Mouse (Mus musculus) gastrocnemius, adult 18-20 months (tissue): ENCODE data around the gene 4930432K21Rik. TPM values are rescaled to one million over a fixed set of nuclear protein-coding genes. Genes with fewer than 3 reads are reported as not detected.
A peak's percentile ranks its signal among the peaks of the same experiment; 100 is the strongest.

ENCODE experiments used
- DNase-seq: peaks from one replicate; pipeline ENCODE4 v3.0.0; 2021; ENCODE audit warnings: low spot score
- microRNA-seq: library from miRNA; unstranded; fragments of <30 nt; microRNA quantifications from one replicate; pipeline ENCODE4 v1.2.0, GENCODE M21; 2021
- total RNA-seq, 2 experiments: library from RNA; stranded (reverse); gene quantifications; 2 replicates each; pipeline ENCODE4 v1.2.3; 2021

4930432K21Rik gene
- total RNA-seq, 2 experiments from 2014 or later = 0.31 to 0.57 TPM

DNA sequence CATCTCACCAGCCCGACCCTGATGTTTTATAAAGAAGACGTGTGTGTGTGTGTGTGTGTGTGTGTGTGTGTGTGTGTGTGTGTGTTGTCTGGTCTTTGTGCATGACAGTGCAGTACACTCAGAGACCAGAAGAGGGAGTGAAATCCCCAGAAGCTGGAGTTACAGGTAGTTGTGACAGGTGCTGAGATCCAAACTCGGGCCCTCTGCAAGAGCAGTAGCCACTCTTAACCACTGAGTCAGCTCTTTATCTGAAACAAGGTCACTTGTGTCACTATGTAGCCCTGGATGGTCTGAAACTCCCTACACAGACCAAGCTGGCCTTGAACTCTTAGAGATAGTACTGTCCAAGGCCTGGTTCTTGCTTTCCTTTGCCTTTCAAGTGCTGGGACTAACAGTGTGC lies 58.8 kb downstream of the 4930432K21Rik start:
- DNase-seq = no peak

DNA sequence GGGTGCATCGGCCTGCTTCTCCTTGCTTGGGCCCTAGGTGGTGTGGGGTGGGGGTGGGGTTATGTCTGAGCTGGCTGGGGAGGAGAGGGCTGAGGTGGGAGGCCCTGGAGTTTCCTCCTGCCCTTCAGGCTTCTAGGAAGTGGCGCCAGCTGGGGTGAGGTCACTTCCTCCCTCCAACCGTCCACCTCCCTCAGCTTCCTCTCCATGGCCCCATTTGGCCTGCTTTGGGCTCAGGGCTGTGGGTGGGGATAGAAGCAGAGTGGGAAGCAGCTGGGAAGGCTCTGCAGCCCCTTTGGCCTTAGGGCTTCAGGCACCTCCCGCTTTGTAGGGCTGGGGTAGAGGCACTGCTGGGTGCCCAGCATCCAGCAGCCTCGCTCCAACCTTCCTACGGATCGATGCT lies 60.0 kb downstream of the 4930432K21Rik start:
- DNase-seq = peak; percentile 61

DNA sequence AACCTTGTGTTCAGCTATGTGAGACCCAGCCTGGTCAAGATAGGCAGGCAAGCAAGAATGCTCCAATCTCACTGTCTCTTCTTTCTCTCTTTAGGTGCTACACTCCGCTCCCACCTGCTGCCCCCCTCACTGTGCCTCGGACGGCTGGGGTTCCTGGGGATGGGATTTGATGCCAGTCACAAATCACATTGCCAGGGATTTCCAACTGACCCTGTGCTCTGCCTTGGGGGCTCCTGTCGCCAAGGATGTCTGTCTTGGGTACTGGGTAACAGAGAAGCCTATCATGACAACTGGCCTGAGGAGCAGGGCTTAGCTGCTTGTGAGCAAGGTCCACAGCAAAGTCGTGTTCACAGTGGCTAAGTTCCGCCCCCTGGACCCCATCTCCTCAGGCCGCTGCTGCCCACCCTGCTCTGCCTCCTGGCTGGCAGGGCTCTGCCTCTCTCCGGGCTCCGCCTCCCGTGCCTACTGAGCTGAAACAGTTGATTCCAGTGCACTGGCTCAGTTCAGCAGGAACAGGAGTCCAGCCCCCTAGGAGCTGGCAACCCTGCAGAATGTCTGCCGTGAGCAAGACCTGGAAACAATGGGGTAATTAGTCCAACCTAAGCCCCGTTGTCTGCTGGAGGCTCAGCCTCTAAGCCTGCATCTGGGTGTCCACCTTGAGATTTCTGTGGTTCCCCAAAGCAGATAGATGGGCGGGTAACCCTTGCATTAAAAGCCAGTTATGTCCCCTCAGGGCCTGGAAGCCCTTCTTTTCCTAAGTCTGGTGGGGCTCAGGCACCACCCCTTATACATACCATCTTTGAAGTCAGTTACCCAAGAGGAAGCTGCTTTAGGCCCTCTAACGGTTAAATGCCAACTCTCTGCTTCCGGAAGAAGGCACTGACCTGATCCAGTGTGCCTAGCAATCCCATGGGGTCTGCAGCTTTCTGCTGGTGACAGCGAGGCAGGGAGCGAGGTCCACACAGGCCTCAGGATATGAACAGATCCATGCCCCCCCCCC lies 60.9 kb downstream of the 4930432K21Rik start:
- DNase-seq = no peak

DNA sequence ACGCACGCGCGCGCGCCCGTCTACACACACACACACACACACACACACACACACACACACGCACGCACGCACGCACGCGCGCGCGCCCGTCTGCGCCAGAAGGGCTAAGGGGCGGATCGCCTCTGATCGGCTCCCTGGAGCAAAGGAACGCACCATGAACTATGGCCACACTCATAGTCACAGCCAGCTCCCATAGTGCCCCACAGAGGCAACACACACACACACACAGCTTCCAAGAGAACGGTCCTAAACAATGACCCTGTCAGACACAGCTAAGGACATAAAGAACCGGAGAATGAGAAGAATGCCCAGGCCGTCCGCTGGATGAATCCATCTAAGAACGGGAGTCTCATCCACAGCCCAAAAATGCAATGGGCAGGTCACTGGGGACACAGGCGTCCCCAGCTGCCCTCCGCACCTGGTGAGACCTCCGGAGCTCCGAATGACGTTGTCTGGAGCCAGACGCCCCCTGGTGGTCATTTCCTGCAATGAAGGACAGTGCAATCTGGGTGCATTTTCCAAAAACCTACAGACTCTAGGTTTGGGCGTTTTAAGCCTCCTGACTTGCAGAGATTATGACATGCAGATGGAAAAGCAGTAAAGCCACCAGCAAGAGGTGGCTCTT lies 62.5 kb downstream of the 4930432K21Rik start:
- DNase-seq = peak; percentile 81

DNA sequence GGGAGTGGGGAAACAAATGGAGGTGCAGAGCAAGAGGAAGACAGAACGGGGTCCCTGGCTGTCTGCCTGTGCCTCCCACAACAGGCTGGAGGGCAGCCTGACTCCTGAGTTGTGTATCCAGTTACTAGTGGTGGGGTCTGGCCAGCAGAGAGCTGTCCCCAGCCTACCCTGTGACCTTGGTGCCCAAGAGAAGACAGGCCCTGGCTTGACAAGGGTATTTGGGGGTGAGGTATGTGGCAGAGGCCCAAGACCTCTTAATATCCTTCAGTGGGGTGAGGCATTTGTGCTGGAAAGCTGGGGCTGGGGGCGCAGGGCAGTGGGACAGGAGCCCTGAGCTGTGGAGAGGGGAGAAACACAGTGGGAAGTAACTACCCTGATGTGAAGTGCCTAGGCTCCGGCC lies 63.4 kb downstream of the 4930432K21Rik start:
- DNase-seq = no peak

DNA sequence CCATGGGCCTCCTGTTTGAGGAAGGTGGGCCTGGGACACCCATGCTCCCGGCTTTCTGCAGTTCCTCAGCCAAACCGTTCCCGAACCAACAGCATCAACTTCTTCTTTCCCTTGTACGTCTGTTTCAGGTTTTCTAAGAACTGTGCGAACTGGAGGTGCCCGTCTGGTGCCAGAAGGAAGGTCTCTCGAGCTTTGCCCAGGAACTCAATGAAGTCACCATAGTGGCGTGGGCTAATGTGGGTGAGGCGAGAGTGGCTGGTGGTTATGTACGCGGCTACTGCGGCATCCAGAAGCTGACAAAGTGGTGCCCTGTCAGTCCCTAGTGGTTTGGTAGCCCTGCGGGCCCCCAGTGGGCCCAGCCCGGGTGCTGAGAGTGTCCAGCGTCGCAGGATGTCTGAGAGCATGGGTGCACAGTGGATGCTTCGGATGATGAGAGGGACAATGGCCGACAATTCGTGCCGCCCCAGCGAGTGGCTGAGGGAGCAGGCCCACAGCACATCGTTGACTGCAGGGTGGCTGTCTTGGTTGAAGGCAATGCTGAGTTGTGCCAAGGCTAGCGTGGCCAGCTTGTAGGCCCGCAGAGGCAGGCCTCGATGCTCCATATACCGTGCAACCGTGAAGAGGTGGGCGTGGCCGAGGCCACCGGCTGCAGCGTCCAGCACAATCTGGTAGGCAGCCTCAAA lies 64.2 kb downstream of the 4930432K21Rik start:
- no peak for DNase-seq

DNA sequence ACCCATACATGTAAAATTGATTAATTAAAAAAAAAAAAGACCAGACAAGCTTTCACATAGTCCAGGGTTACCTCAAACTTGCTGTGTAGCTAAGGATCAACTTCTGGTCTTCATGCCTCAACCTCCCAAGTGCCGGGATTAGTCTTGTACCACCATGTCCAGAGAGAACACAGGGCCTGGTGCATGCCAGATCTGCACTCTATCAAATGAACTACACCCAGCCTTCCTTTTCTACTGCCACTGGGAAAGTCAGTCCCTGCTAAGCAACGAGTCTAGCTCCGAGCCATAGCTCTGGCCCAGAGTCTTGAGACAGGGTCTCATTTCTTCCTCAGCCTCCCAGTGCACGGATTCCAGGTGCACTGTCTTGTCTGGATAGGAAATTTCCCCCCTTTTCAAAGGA lies 65.5 kb downstream of the 4930432K21Rik start:
- DNase-seq = no peak

DNA sequence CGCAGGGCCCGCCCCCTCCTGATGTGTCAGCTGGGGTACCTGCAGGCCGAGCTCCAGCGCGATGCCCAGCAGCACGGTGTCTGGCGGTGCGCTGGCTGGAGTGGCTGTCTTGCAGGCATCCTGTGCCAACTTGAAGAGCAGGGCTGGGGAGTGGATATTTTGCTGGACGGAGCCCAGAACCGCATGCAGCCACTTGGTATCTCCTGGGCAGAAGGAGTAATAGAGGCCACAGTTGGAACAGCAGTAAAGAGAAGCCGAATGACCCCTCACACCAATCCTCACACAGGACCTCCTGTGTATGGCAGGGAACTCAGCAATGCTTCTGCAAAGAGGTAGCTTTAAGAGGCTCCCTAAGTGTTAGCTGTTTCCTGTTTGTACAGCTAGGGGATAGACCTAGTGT lies 69.4 kb downstream of the 4930432K21Rik start:
- DNase-seq = no peak

DNA sequence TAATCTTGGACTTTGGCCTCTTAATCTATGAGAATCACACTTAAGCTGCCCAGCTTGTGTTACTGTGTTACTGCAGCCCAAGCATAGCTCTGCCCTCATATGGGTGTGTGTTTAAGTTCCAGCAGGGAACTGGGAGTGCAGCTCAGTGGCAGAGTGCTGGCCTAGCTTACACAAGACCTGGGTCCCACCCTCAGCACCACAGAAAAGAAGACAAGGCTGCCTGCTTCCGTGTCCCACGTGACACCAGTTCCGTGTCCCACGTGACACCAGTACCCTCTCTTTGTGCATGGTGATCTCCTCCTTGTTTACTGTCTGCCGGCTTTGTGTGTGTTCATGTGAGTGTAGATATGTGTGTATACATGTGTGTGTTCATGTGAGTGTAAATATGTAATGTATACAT lies 70.3 kb downstream of the 4930432K21Rik start:
- no peak for DNase-seq

DNA sequence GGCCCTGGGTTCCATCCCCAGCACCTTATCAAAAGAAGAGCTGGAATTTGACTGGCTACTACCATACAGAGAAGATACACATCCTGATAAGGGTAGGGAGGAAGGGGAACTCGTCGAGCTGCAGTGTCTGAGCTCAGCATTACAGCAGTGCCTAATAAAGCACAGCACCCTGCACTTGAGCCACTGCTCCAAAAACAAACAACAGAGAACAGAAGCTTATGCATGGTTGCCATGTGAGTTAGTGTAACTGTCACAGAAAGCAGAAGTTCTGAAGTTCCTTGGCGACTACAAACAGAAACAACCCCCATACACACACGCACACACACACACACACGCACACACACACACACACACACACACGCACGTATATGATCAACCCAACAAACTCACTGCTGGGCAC lies 72.3 kb downstream of the 4930432K21Rik start:
- no peak for DNase-seq

Small RNA genes lying within 50 kb of the gene (microRNA-seq; reads per million reads assigned to microRNA genes)
- gene Gm25110 (not detected), gene Mir181c (101 reads per million, percentile 60 among the genes with 10 or more reads in this experiment), gene Mir181d (113 reads per million, percentile 61 among the genes with 10 or more reads in this experiment), gene Mir23a (43,680 reads per million, percentile 98 among the genes with 10 or more reads in this experiment), gene Mir24-2 (not detected), gene Mir27a (1,069 reads per million, percentile 84 among the genes with 10 or more reads in this experiment), gene Mir3074-2 (not detected)

Other genes with a start within 250 kb of the 4930432K21Rik start
- gene Adgrl1, start 247.9 kb upstream of the 4930432K21Rik start, total RNA-seq = 10 to 100 TPM; 14.1 to 17.2 TPM
- under 1 TPM; 0.57 to 0.75 TPM for gene Gm10644, start 192.8 kb upstream of the 4930432K21Rik start, total RNA-seq
- gene Asf1b, start 192.5 kb upstream of the 4930432K21Rik start, total RNA-seq = under 1 TPM; 0.24 to 0.32 TPM
- 100 to 1,000 TPM; 155 to 157 TPM for gene Prkaca, start 175.0 kb upstream of the 4930432K21Rik start, total RNA-seq
- 10 to 100 TPM; 12.3 to 16.9 TPM for gene Samd1, start 150.4 kb upstream of the 4930432K21Rik start, total RNA-seq
- not detected for gene 1700067K01Rik, start 146.5 kb upstream of the 4930432K21Rik start, total RNA-seq
- gene 2210011C24Rik, start 135.9 kb upstream of the 4930432K21Rik start, total RNA-seq = 1 to 10 TPM; 2.0 to 2.4 TPM
- under 1 TPM; 0.09 to 0.11 TPM for gene Palm3, start 126.6 kb upstream of the 4930432K21Rik start, total RNA-seq
- gene Il27ra, start 105.4 kb upstream of the 4930432K21Rik start, total RNA-seq = under 1 TPM; 0.37 to 0.66 TPM
- not detected for gene Rln3, start 103.0 kb upstream of the 4930432K21Rik start, total RNA-seq
- gene Gm10643, start 82.9 kb upstream of the 4930432K21Rik start, total RNA-seq = 1 to 10 TPM; 1.2 TPM
- gene Rfx1, start 81.2 kb upstream of the 4930432K21Rik start, total RNA-seq = 1 to 10 TPM; 4.6 to 4.8 TPM
- 1 to 10 TPM; 4.8 to 4.9 TPM for gene Dcaf15, start 43.3 kb upstream of the 4930432K21Rik start, total RNA-seq
- gene Podnl1, start 22.0 kb upstream of the 4930432K21Rik start, total RNA-seq = not detected
- gene Cc2d1a, start 89 bp upstream of the 4930432K21Rik start, total RNA-seq = 10 to 100 TPM; 15.8 to 16.3 TPM
- under 1 TPM in 1 of 2 experiments, not detected in 1; 0.82 TPM for gene Nanos3, start 37.2 kb downstream of the 4930432K21Rik start, total RNA-seq
- gene Zswim4, start 89.0 kb downstream of the 4930432K21Rik start, total RNA-seq = 1 to 10 TPM; 6.6 to 7.2 TPM
- 100 to 1,000 TPM; 185 to 187 TPM for gene D8Ertd738e, start 101.7 kb downstream of the 4930432K21Rik start, total RNA-seq
- gene Mri1, start 109.3 kb downstream of the 4930432K21Rik start, total RNA-seq = 10 to 100 TPM; 13.8 to 19.7 TPM
- 1 to 10 TPM; 7.3 to 9.4 TPM for gene Ccdc130, start 122.4 kb downstream of the 4930432K21Rik start, total RNA-seq
- 1 to 10 TPM; 3.2 to 3.3 TPM for gene Cacna1a, start 240.4 kb downstream of the 4930432K21Rik start, total RNA-seq